In the genomic region with DNA sequence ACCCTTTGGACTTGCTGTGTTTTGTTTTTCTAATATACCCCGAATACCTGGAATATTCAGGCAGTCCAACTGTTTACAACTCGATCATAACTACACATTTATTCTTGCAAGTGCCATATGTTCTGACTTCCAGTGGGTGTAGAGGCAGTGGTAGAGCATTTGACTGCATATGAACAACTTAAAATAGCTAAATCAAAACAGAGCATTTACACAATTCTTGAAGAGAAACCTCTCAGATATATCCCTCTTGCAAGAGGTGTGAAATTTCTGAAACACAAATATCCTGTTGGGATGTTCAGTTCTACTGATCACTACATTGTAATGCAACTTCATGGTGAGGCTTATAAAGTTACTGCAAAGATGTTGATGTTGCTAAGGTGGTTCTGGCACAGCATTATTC, we compare ENCODE assay signal across 19 mouse cellular contexts.
DNase-seq lines count a peak whose midpoint lies in the region.
"Had no signal": no experiment of that assay in that cellular context is flagged by ENCODE, and none has a peak within 500 bp of the region (broad histone marks: within the 10 kb centered on the region; RNA-seq: fewer than 3 reads in every experiment).

No protein-coding gene starts in this region.

- intact Hi-C loops in left cerebral cortex, postnatal 14 days (cut with DNase I): no loop called here
- intact Hi-C loops in left cerebral cortex, postnatal 4 days (cut with DNase I): no loop called here

- DNase-seq in frontal cortex, adult 2 months (ENCODE audit: extremely low spot score in 1 of 2, low spot score in 1 of 2): peak; percentile 11 to 24
- no peak for DNase-seq in frontal cortex, postnatal 10 days (ENCODE audit: low spot score in 2 of 2)
- peak; percentile 5 to 18 for DNase-seq in left cerebral cortex, postnatal 14 days (ENCODE audit: low spot score in 2 of 2)
- DNase-seq in left cerebral cortex, postnatal 4 days: no peak
- DNase-seq in brain, adult 2 months (ENCODE audit: low read depth, low spot score): peak; percentile 45
- DNase-seq in right cerebral cortex, postnatal 14 days: no peak
- DNase-seq: adrenal gland, postnatal 10 days; adrenal gland, postnatal 36 days; B cell, adult 2 months; cerebellum, adult 11 months; cerebellum, adult 2 months; cerebellum, adult 9-11 months; cerebellum, postnatal 25 days; forebrain, postnatal 0 days; gastrocnemius, postnatal 10 days; gastrocnemius, postnatal 36 days; heart, adult 2 months; heart, postnatal 14 days; heart, postnatal 4 days had no signal

Comparison
In these comparisons a context has a peak if more than half of its experiments do, and no peak if none do; other contexts are left out.
1. DNase-seq: peak in frontal cortex, adult 2 months (2 of 2), left cerebral cortex, postnatal 14 days (2 of 2) and brain, adult 2 months (single experiment); none in frontal cortex, postnatal 10 days (0 of 2), left cerebral cortex, postnatal 4 days (single experiment) and right cerebral cortex, postnatal 14 days (single experiment).